Mouse (Mus musculus): Measurements from ENCODE around the gene Cluap1. TPM values are rescaled to one million over a fixed set of nuclear protein-coding genes. Genes with fewer than 3 reads are reported as not detected.

Gene Cluap1
- polyA plus RNA-seq, 1 experiment from 2014 or later = 21.7 TPM

Small RNA genes within 50 kb of the gene (microRNA-seq; reads per million reads assigned to microRNA genes)
- gene Gm23493 = not detected

Other genes starting within 250 kb of the Cluap1 start
- gene Mefv, start 190.7 kb upstream of the Cluap1 start, polyA plus RNA-seq (2015; fragmentation: Nextera tagmentation; extraction: Ambion mirVana) = 0.15 TPM in 1 of 2 replicates, not detected in the other
- gene Zfp263, start 164.7 kb upstream of the Cluap1 start, polyA plus RNA-seq (2015; fragmentation: Nextera tagmentation; extraction: Ambion mirVana) = 41.6 and 48.8 TPM in 2 replicates
- gene Olfr15, start 77.9 kb upstream of the Cluap1 start, polyA plus RNA-seq (2015; fragmentation: Nextera tagmentation; extraction: Ambion mirVana) = not detected in 2 replicates
- gene Zfp174, start 61.5 kb upstream of the Cluap1 start, polyA plus RNA-seq (2015; fragmentation: Nextera tagmentation; extraction: Ambion mirVana) = 1.1 and 1.3 TPM in 2 replicates
- 46.6 and 49.7 TPM in 2 replicates for gene Naa60, start 36.4 kb upstream of the Cluap1 start, polyA plus RNA-seq (2015; fragmentation: Nextera tagmentation; extraction: Ambion mirVana)
- gene Zfp597, start 24.2 kb upstream of the Cluap1 start, polyA plus RNA-seq (2015; fragmentation: Nextera tagmentation; extraction: Ambion mirVana) = 6.4 and 6.8 TPM in 2 replicates
- gene Gm20695, start 24.2 kb upstream of the Cluap1 start, polyA plus RNA-seq (2015; fragmentation: Nextera tagmentation; extraction: Ambion mirVana) = 1.1 and 1.4 TPM in 2 replicates
- gene 1700037C18Rik, start 112 bp upstream of the Cluap1 start, polyA plus RNA-seq (2015; fragmentation: Nextera tagmentation; extraction: Ambion mirVana) = 8.7 and 8.9 TPM in 2 replicates
- 1.9 and 2.0 TPM in 2 replicates for gene Nlrc3, start 67.8 kb downstream of the Cluap1 start, polyA plus RNA-seq (2015; fragmentation: Nextera tagmentation; extraction: Ambion mirVana)
- 17.1 and 18.1 TPM in 2 replicates for gene Slx4, start 95.0 kb downstream of the Cluap1 start, polyA plus RNA-seq (2015; fragmentation: Nextera tagmentation; extraction: Ambion mirVana)
- gene Dnase1, start 128.1 kb downstream of the Cluap1 start, polyA plus RNA-seq (2015; fragmentation: Nextera tagmentation; extraction: Ambion mirVana) = 3.1 and 3.4 TPM in 2 replicates
- 86.6 and 87.1 TPM in 2 replicates for gene Trap1, start 169.0 kb downstream of the Cluap1 start, polyA plus RNA-seq (2015; fragmentation: Nextera tagmentation; extraction: Ambion mirVana)

Measured in lung, embryonic 15.5 days (tissue).